Mouse (Mus musculus): ENCODE results near the gene Ccdc73.

DNA sequence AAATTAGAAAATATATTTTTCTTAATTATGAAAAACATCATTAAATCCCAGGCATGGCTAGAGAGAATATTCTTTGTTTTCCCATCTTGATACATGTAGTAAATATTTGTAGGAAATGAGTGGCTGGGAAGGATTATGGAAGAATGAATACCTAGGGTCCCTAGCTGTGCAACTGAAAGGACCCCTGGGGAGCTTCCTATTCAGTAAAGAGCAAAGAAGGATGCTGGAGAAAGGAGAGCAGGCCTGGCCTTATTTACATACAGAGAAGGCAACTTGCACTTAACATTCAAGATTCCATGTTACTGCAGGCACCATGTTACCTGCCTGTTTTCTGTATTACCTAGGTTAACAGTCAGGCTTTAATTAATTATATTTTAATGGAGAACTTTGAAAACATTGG is 25.0 kb upstream of the Ccdc73 start:
- TF ChIP-seq CTCF (IDR thresholded peaks at IDR 0.05; ENCODE audit: borderline replicate concordance, insufficient read depth, low read length) (no peak), POLR2A (IDR thresholded peaks at IDR 0.05; ENCODE audit: low read depth, low read length) (no peak)

All from embryonic fibroblast, embryonic 13.5 days (primary cell).